Comparison of ENCODE assay signal across 10 mouse cellular contexts in the genomic region with DNA sequence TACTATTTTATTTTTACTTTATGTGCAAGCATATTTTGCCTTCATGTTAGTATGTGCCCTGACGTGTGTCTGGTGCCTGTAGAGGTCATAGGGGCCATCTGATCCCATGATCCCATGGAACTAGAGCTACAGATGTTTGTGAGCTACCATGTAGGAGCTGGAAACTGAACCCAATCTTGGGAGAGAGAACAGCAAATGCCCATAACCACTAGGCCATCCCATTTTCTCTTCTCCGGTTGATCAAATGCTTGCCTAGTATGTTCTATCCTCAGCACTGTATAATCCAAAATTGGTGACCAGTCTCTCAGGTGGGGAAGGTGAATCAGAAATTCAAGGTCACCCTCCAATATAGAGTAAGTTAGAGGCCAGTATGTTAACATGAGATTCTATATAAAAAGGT. TPM values are rescaled to one million over a fixed set of nuclear protein-coding genes. Genes with fewer than 3 reads are reported as not detected.
DNase-seq lines count a peak whose midpoint lies in the region; ATAC-seq and TF ChIP-seq lines count a peak whose summit lies in the region.
"Had no signal": no experiment of that assay in that cellular context is flagged by ENCODE, and none has a peak within 500 bp of the region (broad histone marks: within the 10 kb centered on the region; RNA-seq: fewer than 3 reads in every experiment).

No protein-coding gene starts in this region.

- no peaks in the 10 kb centered on the region for H3K9me3 ChIP-seq in forebrain, embryonic 15.5 days
- no peaks in the 10 kb centered on the region for H3K9me3 ChIP-seq in liver, embryonic 12.5 days (replicated peaks)
- H3K9me3 ChIP-seq in stomach, embryonic 14.5 days (ENCODE audit: control insufficient read depth, low read depth, low read length), result no peaks in the 10 kb centered on the region

- no peaks in the 10 kb centered on the region for H3K36me3 ChIP-seq in liver, adult 2 months (ENCODE audit: control insufficient read depth, insufficient read depth, low read length)
- no peaks in the 10 kb centered on the region for H3K36me3 ChIP-seq in forebrain, embryonic 15.5 days
- no peaks in the 10 kb centered on the region for H3K36me3 ChIP-seq in liver, embryonic 12.5 days
- no peaks in the 10 kb centered on the region for H3K36me3 ChIP-seq in stomach, embryonic 14.5 days (ENCODE audit: control insufficient read depth, insufficient read depth, low read length)

- peak overlapping the region; percentile 42 for H3K4me2 ChIP-seq in forebrain, embryonic 15.5 days (replicated peaks)
- peak overlapping the region; percentile 80 for H3K4me2 ChIP-seq in liver, embryonic 12.5 days
- H3K4me2 ChIP-seq in stomach, embryonic 14.5 days (replicated peaks; ENCODE audit: low read depth, low read length), result peak overlapping the region; percentile 47

- peaks cover 7% of the 10 kb centered on the region for H3K4me1 ChIP-seq in liver, adult 2 months (ENCODE audit: control insufficient read depth, insufficient read depth, low read length)
- H3K4me1 ChIP-seq in forebrain, embryonic 15.5 days, result peaks cover 24% of the 10 kb centered on the region
- H3K4me1 ChIP-seq in liver, embryonic 12.5 days, result peaks cover 54% of the 10 kb centered on the region
- H3K4me1 ChIP-seq in stomach, embryonic 14.5 days (ENCODE audit: control insufficient read depth, insufficient read depth, low read length), result no peaks in the 10 kb centered on the region

- TF ChIP-seq CTCF in liver, adult 2 months (IDR thresholded peaks at IDR 0.05; ENCODE audit: low read depth, low read length), result no peak

- no peak for ATAC-seq in forebrain, embryonic 15.5 days (replicated peaks)
- ATAC-seq in liver, embryonic 12.5 days, result no peak
- ATAC-seq in stomach, embryonic 14.5 days (ENCODE audit: insufficient number of reproducible peaks, insufficient read depth, low FRiP score, low read depth), result no peak

- H3K9ac ChIP-seq in liver, adult 2 months (ENCODE audit: low read depth, low read length), result no peak overlapping the region
- no peak overlapping the region for H3K9ac ChIP-seq in forebrain, embryonic 15.5 days (replicated peaks)
- no peak overlapping the region for H3K9ac ChIP-seq in liver, embryonic 12.5 days
- H3K9ac ChIP-seq in stomach, embryonic 14.5 days (replicated peaks; ENCODE audit: low read depth, low read length), result no peak overlapping the region

- DNase-seq in liver, adult 2 months (ENCODE audit: extremely low read depth, low read depth, low spot score), result no peak
- DNase-seq in liver, result no peak
- DNase-seq in right cerebral cortex, postnatal 36 days (ENCODE audit: low spot score in 2 of 2), result no peak
- DNase-seq in urinary bladder, postnatal 10 days (ENCODE audit: low spot score), result no peak
- DNase-seq: cerebellum, adult 9-11 months had no signal

- H3K27me3 ChIP-seq in liver, adult 2 months (ENCODE audit: control insufficient read depth, insufficient read depth, low read length), result no peaks in the 10 kb centered on the region
- H3K27me3 ChIP-seq in forebrain, embryonic 15.5 days, result no peaks in the 10 kb centered on the region; the same call in 1 of the 2 replicates
- H3K27me3 ChIP-seq in liver, embryonic 12.5 days (replicated peaks), result no peaks in the 10 kb centered on the region
- H3K27me3 ChIP-seq in stomach, embryonic 14.5 days (ENCODE audit: control insufficient read depth, insufficient read depth, low read length), result no peaks in the 10 kb centered on the region

- peak overlapping the region; percentile 42 for H3K27ac ChIP-seq in liver, adult 2 months (replicated peaks; ENCODE audit: insufficient read depth, low read depth, low read length)
- no peak overlapping the region for H3K27ac ChIP-seq in forebrain, embryonic 15.5 days (replicated peaks)
- H3K27ac ChIP-seq in liver, embryonic 12.5 days, result no peak overlapping the region
- no peak overlapping the region for H3K27ac ChIP-seq in stomach, embryonic 14.5 days (ENCODE audit: low read length)
- H3K27ac ChIP-seq: kidney, postnatal 0 days; macrophage had no signal

- WGBS in liver, adult 2 months, result 66% methylated on average over 2 of the region's 2 CpGs
- 73% methylated on average over 2 of the region's 2 CpGs for WGBS in forebrain, embryonic 15.5 days
- WGBS in liver, embryonic 12.5 days (ENCODE audit: insufficient replicate concordance), result 73% methylated on average over 2 of the region's 2 CpGs
- WGBS in stomach, embryonic 14.5 days, result 72% methylated on average over 2 of the region's 2 CpGs

- no peak for TF ChIP-seq POLR2A in liver, adult 2 months (IDR thresholded peaks at IDR 0.05; ENCODE audit: extremely low read depth, insufficient read depth, low read length)

- H3K4me3 ChIP-seq in liver, adult 2 months (ENCODE audit: insufficient read depth, low read depth, low read length), result no peak overlapping the region
- H3K4me3 ChIP-seq in forebrain, embryonic 15.5 days, result peak overlapping the region; percentile 97
- peak overlapping the region; percentile 82 for H3K4me3 ChIP-seq in liver, embryonic 12.5 days
- no peak overlapping the region for H3K4me3 ChIP-seq in stomach, embryonic 14.5 days (ENCODE audit: low read depth, low read length)

- H3K79me2 ChIP-seq in liver, adult 2 months (ENCODE audit: control insufficient read depth, insufficient read depth, low read length), result peaks cover 8% of the 10 kb centered on the region; the same call in 1 of the 2 replicates

RNA-seq across cellular contexts. Expression of a gene that starts 2.7 kb away (rescaled TPM):
- 1.4 and 4.1 TPM in 2 replicates for total RNA-seq in liver, adult 2 months (2014; rRNA removed)
- 0.54 and 0.67 TPM in 2 replicates for polyA plus RNA-seq in liver, adult 2 months (2012; rRNA removed)
- polyA plus RNA-seq in forebrain, embryonic 15.5 days (2015; fragmentation: Nextera tagmentation; extraction: Ambion mirVana), result 13.4 and 15.3 TPM in 2 replicates
- 6.2 and 7.2 TPM in 2 replicates for polyA plus RNA-seq in liver, embryonic 12.5 days (2016; fragmentation: Nextera tagmentation; extraction: Ambion mirVana)
- polyA plus RNA-seq in stomach, embryonic 14.5 days (2014; fragmentation: Nextera tagmentation; extraction: Ambion mirVana), result 8.9 and 9.4 TPM in 2 replicates

RNA-seq across cellular contexts. Expression of a gene that starts 2.9 kb away (rescaled TPM):
- 7.8 and 8.0 TPM in 2 replicates for total RNA-seq in liver, adult 2 months (2014; rRNA removed)
- 1.8 and 2.6 TPM in 2 replicates for polyA plus RNA-seq in liver, adult 2 months (2012; rRNA removed)
- polyA plus RNA-seq in forebrain, embryonic 15.5 days (2015; fragmentation: Nextera tagmentation; extraction: Ambion mirVana), result 0.59 and 0.61 TPM in 2 replicates
- polyA plus RNA-seq in liver, embryonic 12.5 days (2016; fragmentation: Nextera tagmentation; extraction: Ambion mirVana), result 1.7 and 2.8 TPM in 2 replicates
- 7.8 and 10.1 TPM in 2 replicates for polyA plus RNA-seq in stomach, embryonic 14.5 days (2014; fragmentation: Nextera tagmentation; extraction: Ambion mirVana)

Comparison
In these comparisons a context has a peak if more than half of its experiments do, and no peak if none do; other contexts are left out.
1. H3K4me3 ChIP-seq: peak in forebrain, embryonic 15.5 days (single experiment) and liver, embryonic 12.5 days (single experiment); none in liver, adult 2 months (single experiment) and stomach, embryonic 14.5 days (single experiment).
2. Peak in every context shown above with its lines, with median percentiles within 50 percentile points of each other: H3K4me2 ChIP-seq.